Mouse (Mus musculus) thymus, postnatal 25 days (tissue): ENCODE data around the gene Agrp.
A peak's percentile ranks its signal among the peaks of the same experiment; 100 is the strongest.
"Not testable (repeated sequence)": the region's sequence is repeated elsewhere in the genome, so short reads cannot be mapped to it uniquely, and the experiment has no call there.

Experiments used
- DNase-seq: peaks from one replicate; pipeline ENCODE4 v3.0.0; 2022

Gene Agrp

GRCm38 (mm10) chr8:105621841-105622240, 15.4 kb downstream of the Agrp start:
- DNase-seq: no peak

- DNase-seq: peak; percentile 30
These were observed 16.1 kb downstream of the Agrp start for GRCm38 (mm10) chr8:105620946-105621720.

- peak; percentile 17 for DNase-seq
These were observed 17.0 kb downstream of the Agrp start for GRCm38 (mm10) chr8:105620211-105620610.

- no peak for DNase-seq
These were observed 18.2 kb downstream of the Agrp start for GRCm38 (mm10) chr8:105618892-105619591.

GRCm38 (mm10) chr8:105618279-105618634, 18.9 kb downstream of the Agrp start:
- no peak for DNase-seq

GRCm38 (mm10) chr8:105617451-105618278, 19.5 kb downstream of the Agrp start:
- DNase-seq: peak; percentile 34

GRCm38 (mm10) chr8:105615942-105616341, 21.3 kb downstream of the Agrp start:
- no peak for DNase-seq

GRCm38 (mm10) chr8:105613830-105614511, 23.2 kb downstream of the Agrp start:
- peak; percentile 88 for DNase-seq

GRCm38 (mm10) chr8:105613037-105613436, 24.2 kb downstream of the Agrp start:
- DNase-seq: peak; percentile 33

GRCm38 (mm10) chr8:105611836-105612235, 25.4 kb downstream of the Agrp start:
- no peak for DNase-seq

GRCm38 (mm10) chr8:105609771-105610170, 27.4 kb downstream of the Agrp start:
- DNase-seq: no peak

GRCm38 (mm10) chr8:105609355-105609754, 27.8 kb downstream of the Agrp start:
- DNase-seq: no peak

- peak; percentile 75 for DNase-seq
These were observed 29.5 kb downstream of the Agrp start for GRCm38 (mm10) chr8:105607684-105608083.

- no peak for DNase-seq
These were observed 30.1 kb downstream of the Agrp start for GRCm38 (mm10) chr8:105607062-105607461.

- peak; percentile 86 for DNase-seq
These were observed 30.8 kb downstream of the Agrp start for GRCm38 (mm10) chr8:105606189-105607023.

GRCm38 (mm10) chr8:105605491-105606188, 31.6 kb downstream of the Agrp start:
- DNase-seq: peak; percentile 73

GRCm38 (mm10) chr8:105604804-105605381, 32.3 kb downstream of the Agrp start, which contains the start of gene Ripor1:
Gene Ripor1 (plus strand): TSS chr8:105605255.
- DNase-seq: peak; percentile 89

GRCm38 (mm10) chr8:105602540-105602939, 34.7 kb downstream of the Agrp start:
- DNase-seq: not testable (repeated sequence)

GRCm38 (mm10) chr8:105601301-105601700, 35.9 kb downstream of the Agrp start:
- no peak for DNase-seq

- no peak for DNase-seq
These were observed 38.4 kb downstream of the Agrp start for GRCm38 (mm10) chr8:105598777-105599176.
